Mouse (Mus musculus) liver, embryonic 14.5 days (tissue): ENCODE measurements around the gene Nckap1l. TPM values are rescaled to one million over a fixed set of nuclear protein-coding genes. Genes with fewer than 3 reads are reported as not detected.

Experiments used
- ATAC-seq: fragments of 200-750 bp; cut with Nextera tagmentation; 2 replicates; pipeline ENCODE4 v1.8.0; 2017; ENCODE audit warnings: moderate number of reproducible peaks, mild to moderate bottlenecking, moderate library complexity; ENCODE audit not compliant: insufficient read depth
- DNase-seq, 3 experiments: peaks; one replicate each; pipeline ENCODE4 v3.0.0-alpha.2; 2012 to 2013; ENCODE audit warnings: low read depth in 3 of 3, low spot score in 3 of 3
- H3K27ac ChIP-seq: fragments of 300-500 bp; sonication (generic); 2 replicates; pipeline ENCODE4 v1.5.1; 2014; ENCODE audit warnings: moderate library complexity, mild to moderate bottlenecking, control low read depth, inconsistent platforms
- H3K27me3 ChIP-seq: fragments of 300-500 bp; sonication (generic); 2 replicates; pipeline ENCODE4 v1.6.1; 2014; ENCODE audit warnings: mild to moderate bottlenecking, low read length, moderate library complexity; ENCODE audit not compliant: control insufficient read depth, insufficient read depth
- H3K36me3 ChIP-seq: fragments of 300-500 bp; sonication (generic); replicated peaks from 2 replicates; pipeline ENCODE4 v1.6.1; 2014; ENCODE audit warnings: low read depth; ENCODE audit not compliant: control insufficient read depth, insufficient read depth
- H3K4me1 ChIP-seq, 2 experiments: fragments of 200-500 bp in 1 of 2; fragments of 300-500 bp in 1 of 2; sonication (generic) in 1 of 2; replicated peaks; 2 replicates each; pipeline ENCODE4 v1.6.1; 2012 to 2014; ENCODE audit warnings: antibody characterized with exemption in 1 of 2, inconsistent platforms in 1 of 2, low read length in 1 of 2; ENCODE audit not compliant: control insufficient read depth in 2 of 2, insufficient read depth in 2 of 2
- H3K4me2 ChIP-seq: fragments of 300-500 bp; sonication (generic); 2 replicates; pipeline ENCODE4 v1.6.1; 2014; ENCODE audit warnings: low read depth, mild to moderate bottlenecking, control low read depth, moderate library complexity
- H3K4me3 ChIP-seq, 2 experiments: fragments of 200-500 bp in 1 of 2; fragments of 300-500 bp in 1 of 2; sonication (generic) in 1 of 2; 2 replicates each; pipeline ENCODE4 v1.5.1; 2012 to 2014; ENCODE audit warnings: low read depth in 2 of 2, low read length in 2 of 2, mild to moderate bottlenecking in 2 of 2, control low read depth in 1 of 2, inconsistent platforms in 1 of 2, moderate library complexity in 1 of 2; ENCODE audit not compliant: insufficient read depth in 1 of 2
- H3K9ac ChIP-seq: fragments of 300-500 bp; sonication (generic); replicated peaks from 2 replicates; pipeline ENCODE4 v1.6.1; 2014; ENCODE audit warnings: mild to moderate bottlenecking, control low read depth, moderate library complexity
- H3K9me3 ChIP-seq: fragments of 300-500 bp; sonication (generic); 2 replicates; pipeline ENCODE4 v1.6.1; 2016; ENCODE audit warnings: low read length, mixed read lengths; ENCODE audit not compliant: control insufficient read depth
- CTCF ChIP-seq: IDR thresholded peaks from 2 replicates; pipeline ENCODE4 v1.5.1; 2016; ENCODE audit warnings: antibody characterized with exemption, low read depth, control low read depth
- EP300 ChIP-seq: IDR thresholded peaks from 2 replicates; pipeline ENCODE4 v1.6.1; 2016; ENCODE audit warnings: antibody characterized with exemption, low read depth
- WGBS: fragments of 180-500 bp; shearing (Covaris S2); extraction: QIAGEN DNeasy Blood & Tissue Kit; methylation state at CpG from one replicate; pipeline ENCODE4 v1.1.7; 2014; ENCODE audit not compliant: insufficient replicate concordance; 5-methylcytosine and 5-hydroxymethylcytosine counted together
- polyA plus RNA-seq, 2 experiments: library from polyadenylated mRNA; depleted of rRNA in 1 of 2; stranded (reverse) in 1 of 2; unstranded in 1 of 2; fragments of >200 nt; fragmentation: Nextera tagmentation in 1 of 2; extraction: Ambion mirVana in 1 of 2; gene quantifications; 2 replicates each; pipeline versions ENCODE4 v1.2.1 to v1.2.3; 2012 to 2014

The Nckap1l gene
- polyA plus RNA-seq, 2 experiments, result 5.6 to 6.1 TPM

DNA sequence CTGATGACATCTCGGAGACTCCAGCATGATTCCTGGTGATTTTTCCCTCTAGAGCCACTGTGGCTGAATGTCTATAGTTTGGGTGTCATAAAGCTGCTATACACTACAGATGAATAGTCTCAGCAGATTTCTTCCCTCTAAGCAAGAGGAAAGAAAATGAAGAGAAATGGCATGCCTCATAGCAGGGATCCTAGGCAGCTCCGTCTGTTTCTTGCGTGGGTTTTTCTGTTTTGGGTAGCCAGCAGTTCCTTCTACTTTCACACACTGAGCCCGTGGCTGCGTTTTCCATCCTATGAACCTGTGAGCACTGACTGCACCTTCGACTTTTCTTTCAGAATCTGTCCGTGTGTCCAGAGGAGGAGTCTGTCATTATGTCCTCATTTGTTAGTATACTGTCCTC lies 19.6 kb downstream of the Nckap1l start:
- no peak for DNase-seq
- no peak for ATAC-seq
- no peak overlapping the region for H3K4me2 ChIP-seq
- H3K4me1 ChIP-seq, result no peaks in the 10 kb centered on the region
- no peaks in the 10 kb centered on the region for H3K27me3 ChIP-seq
- TF ChIP-seq EP300, result no peak
- no peak for TF ChIP-seq CTCF
- no peak overlapping the region for H3K4me3 ChIP-seq
- 70% methylated on average over 7 of the region's 7 CpGs for WGBS
- H3K36me3 ChIP-seq, result no peaks in the 10 kb centered on the region
- no peak overlapping the region for H3K9ac ChIP-seq
- no peak overlapping the region for H3K27ac ChIP-seq
- no peaks in the 10 kb centered on the region for H3K9me3 ChIP-seq

DNA sequence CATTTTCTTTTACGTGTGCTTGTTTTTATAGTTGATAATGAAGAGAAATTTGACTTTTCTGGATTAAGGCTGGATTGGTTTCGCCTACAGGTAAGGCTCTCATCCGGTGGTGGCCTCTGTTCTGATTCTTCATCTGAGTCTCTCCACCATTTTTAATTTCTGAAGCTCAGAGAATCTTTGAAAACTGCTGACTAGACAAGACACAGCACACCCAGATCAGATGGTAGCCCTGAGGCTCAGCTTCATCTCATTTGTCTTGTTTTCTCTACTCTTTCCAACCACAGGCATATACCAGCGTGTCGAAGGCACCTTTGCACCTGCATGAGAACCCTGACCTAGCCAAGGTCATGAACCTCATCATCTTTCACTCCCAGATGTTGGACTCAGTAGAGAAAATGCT lies 20.2 kb downstream of the Nckap1l start:
- Histone ChIP-seq H3K4me2 (no peak overlapping the region), H3K27me3 (no peaks in the 10 kb centered on the region), H3K27ac (no peak overlapping the region), H3K4me1 (no peaks in the 10 kb centered on the region), H3K36me3 (no peaks in the 10 kb centered on the region), H3K4me3 (no peak overlapping the region), H3K9me3 (no peaks in the 10 kb centered on the region), H3K9ac (no peak overlapping the region)
- ATAC-seq (no peak), DNase-seq (no peak)
- 63% methylated on average over 5 of the region's 5 CpGs for WGBS
- TF ChIP-seq CTCF, result no peak
- TF ChIP-seq EP300, result no peak

DNA sequence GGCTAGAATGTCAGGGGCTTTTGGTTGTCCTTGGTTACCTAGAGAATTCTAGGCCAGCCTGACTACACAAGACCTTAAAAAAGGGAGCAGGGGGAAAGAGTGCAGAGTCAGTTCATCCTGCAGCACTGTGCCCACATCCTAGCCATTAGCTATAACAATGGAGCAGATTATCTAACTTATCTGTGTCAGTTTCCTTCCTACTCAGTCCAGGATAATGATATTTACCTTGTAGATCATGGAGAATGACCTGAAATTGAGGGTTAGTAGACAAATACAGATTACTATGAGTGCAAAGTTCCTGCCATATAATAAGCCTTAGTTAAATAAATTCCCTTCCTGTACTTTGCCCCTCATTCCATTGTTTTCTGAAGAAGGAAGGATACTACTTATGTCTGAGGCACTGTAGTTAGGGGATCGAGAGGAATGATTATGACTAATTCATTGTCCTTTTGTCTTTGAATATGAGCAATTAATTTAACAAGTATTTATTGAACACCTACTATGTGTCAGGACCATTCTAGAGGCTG lies 25.5 kb downstream of the Nckap1l start:
- Histone ChIP-seq H3K27ac (no peak overlapping the region), H3K36me3 (no peaks in the 10 kb centered on the region), H3K4me1 (no peaks in the 10 kb centered on the region), H3K4me3 (no peak overlapping the region), H3K9ac (no peak overlapping the region), H3K4me2 (no peak overlapping the region), H3K9me3 (no peaks in the 10 kb centered on the region), H3K27me3 (no peaks in the 10 kb centered on the region)
- DNase-seq (no peak), ATAC-seq (no peak)
- TF ChIP-seq CTCF (no peak), EP300 (no peak)
- WGBS, result 59% methylated on average over 1 of the region's 1 CpGs

DNA sequence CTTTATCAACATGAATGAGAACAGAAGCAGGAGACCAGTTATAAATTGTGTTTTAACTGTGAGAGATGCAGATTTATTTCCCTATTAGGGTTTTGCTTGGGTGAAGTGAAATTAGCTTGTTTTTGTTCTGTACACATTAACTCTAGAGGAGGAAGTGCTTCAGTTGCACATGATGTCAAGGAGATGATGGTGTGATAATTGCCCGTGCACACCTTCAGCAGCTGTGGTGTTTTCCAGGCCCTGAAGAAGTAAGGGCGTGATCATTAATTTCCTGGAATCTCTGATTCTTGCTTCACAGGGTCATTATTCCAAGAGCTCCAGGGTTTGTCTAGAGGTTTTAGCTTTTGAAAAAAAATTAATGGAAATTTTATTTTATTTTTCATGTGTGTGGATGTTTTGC lies 26.5 kb downstream of the Nckap1l start:
- no peaks in the 10 kb centered on the region for H3K9me3 ChIP-seq
- TF ChIP-seq EP300 (no peak), CTCF (no peak)
- no peak overlapping the region for H3K9ac ChIP-seq
- H3K27ac ChIP-seq, result no peak overlapping the region
- DNase-seq, result no peak
- H3K27me3 ChIP-seq, result no peaks in the 10 kb centered on the region
- H3K4me2 ChIP-seq, result no peak overlapping the region
- no peaks in the 10 kb centered on the region for H3K36me3 ChIP-seq
- WGBS, result 53% methylated on average over 2 of the region's 2 CpGs
- ATAC-seq, result no peak
- H3K4me3 ChIP-seq, result no peak overlapping the region
- H3K4me1 ChIP-seq, result no peaks in the 10 kb centered on the region

DNA sequence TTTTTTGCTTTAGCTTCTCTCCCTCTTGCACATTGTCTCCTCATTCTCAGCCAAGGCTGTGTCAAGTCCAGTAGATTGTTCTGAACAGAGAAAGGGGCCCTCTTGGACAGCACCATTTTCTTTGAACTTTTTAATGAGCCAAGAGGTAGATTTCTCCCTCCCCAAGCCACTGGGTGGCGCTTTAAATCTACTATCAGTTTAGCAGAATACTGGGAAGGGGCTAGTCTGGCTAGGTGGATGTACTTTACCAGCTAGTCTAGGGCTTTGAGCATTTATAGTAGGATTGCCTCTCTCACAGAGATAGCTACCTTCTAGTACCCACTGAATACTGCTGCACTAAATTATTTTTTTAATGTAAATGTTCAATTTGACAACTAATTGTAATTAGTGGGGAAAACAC lies 28.9 kb downstream of the Nckap1l start:
- ATAC-seq (no peak), DNase-seq (no peak)
- Histone ChIP-seq H3K4me2 (no peak overlapping the region), H3K36me3 (no peaks in the 10 kb centered on the region), H3K9ac (no peak overlapping the region), H3K9me3 (no peaks in the 10 kb centered on the region), H3K4me1 (no peaks in the 10 kb centered on the region), H3K27ac (no peak overlapping the region), H3K4me3 (no peak overlapping the region), H3K27me3 (no peaks in the 10 kb centered on the region)
- TF ChIP-seq EP300 (no peak), CTCF (no peak)
- WGBS, result 8% methylated on average over 1 of the region's 1 CpGs
